Mouse (Mus musculus) thymus, postnatal 25 days (tissue): ENCODE measurements at regions not wholly inside any gene's neighbourhood (a gene's known extent, or its start where the extent isn't known, plus 50 kb on each side); places are given as distances from the start of the nearest gene placed in this dataset.

Source experiments
- DNase-seq: peaks from one replicate; pipeline ENCODE4 v3.0.0; 2022

GRCm38 (mm10) chr11:22620912-22621705, 109.2 kb downstream of the Tmem17 start:
- no peak for DNase-seq

GRCm38 (mm10) chr11:22621868-22622267, 110.0 kb downstream of the Tmem17 start:
- DNase-seq: no peak

- no peak for DNase-seq
These were observed 110.7 kb downstream of the Tmem17 start for GRCm38 (mm10) chr11:22622496-22622997.

GRCm38 (mm10) chr11:22626407-22626806, 114.5 kb downstream of the Tmem17 start:
- no peak for DNase-seq

- no peak for DNase-seq
These were observed 116.6 kb downstream of the Tmem17 start for GRCm38 (mm10) chr11:22628497-22628896.

- DNase-seq: no peak
These were observed 117.1 kb downstream of the Tmem17 start for GRCm38 (mm10) chr11:22628979-22629378.

GRCm38 (mm10) chr11:22629581-22629980, 117.7 kb downstream of the Tmem17 start:
- DNase-seq: no peak

GRCm38 (mm10) chr11:22629991-22630390, 118.1 kb downstream of the Tmem17 start:
- DNase-seq: no peak

- no peak for DNase-seq
These were observed 119.1 kb downstream of the Tmem17 start for GRCm38 (mm10) chr11:22630982-22631381.

- DNase-seq: peak; percentile 34
These were observed 119.9 kb downstream of the Tmem17 start for GRCm38 (mm10) chr11:22631606-22632313.

GRCm38 (mm10) chr11:22632314-22632700, 120.4 kb downstream of the Tmem17 start:
- peak; percentile 29 for DNase-seq

GRCm38 (mm10) chr11:22632988-22633387, 121.1 kb downstream of the Tmem17 start:
- no peak for DNase-seq

GRCm38 (mm10) chr11:22633961-22634360, 122.1 kb downstream of the Tmem17 start:
- DNase-seq: no peak

- DNase-seq: no peak
These were observed 123.1 kb downstream of the Tmem17 start for GRCm38 (mm10) chr11:22635021-22635420.

GRCm38 (mm10) chr11:22636321-22636720, 124.4 kb downstream of the Tmem17 start:
- DNase-seq: no peak

GRCm38 (mm10) chr11:22636761-22637557, 125.1 kb downstream of the Tmem17 start:
- DNase-seq: no peak

- no peak for DNase-seq
These were observed 126.3 kb downstream of the Tmem17 start for GRCm38 (mm10) chr11:22638171-22638570.

GRCm38 (mm10) chr11:22638700-22639099, 126.8 kb downstream of the Tmem17 start:
- no peak for DNase-seq

- DNase-seq: no peak
These were observed 128.6 kb downstream of the Tmem17 start for GRCm38 (mm10) chr11:22640371-22640990.

- no peak for DNase-seq
These were observed 129.6 kb downstream of the Tmem17 start for GRCm38 (mm10) chr11:22641450-22641849.

GRCm38 (mm10) chr11:22644010-22644625, 132.2 kb downstream of the Tmem17 start:
- DNase-seq: no peak

- DNase-seq: no peak
These were observed 133.0 kb downstream of the Tmem17 start for GRCm38 (mm10) chr11:22644877-22645276.
